In the genomic region with DNA sequence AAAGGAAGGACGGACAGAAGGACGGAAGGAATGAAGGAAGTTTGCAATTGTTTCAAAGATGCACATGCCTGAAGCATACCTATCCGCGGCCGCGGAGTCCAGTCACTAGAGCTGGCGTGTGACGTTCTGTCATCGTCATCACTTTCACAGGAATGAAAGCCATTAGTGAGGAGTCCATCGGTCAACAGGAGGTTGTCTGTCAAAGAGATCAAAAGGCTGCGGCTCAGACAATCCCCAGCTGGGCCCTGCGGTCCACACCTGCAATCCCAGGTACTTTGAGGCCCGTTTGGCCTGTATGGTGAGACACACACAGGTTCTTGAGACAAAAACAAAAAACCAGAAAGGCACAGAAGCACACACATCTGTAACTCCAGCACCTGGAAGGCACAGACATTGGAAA, we compare ENCODE assay signal across 8 mouse cellular contexts. TPM values are rescaled to one million over a fixed set of nuclear protein-coding genes. Genes with fewer than 3 reads are reported as not detected.
DNase-seq lines count a peak whose midpoint lies in the region; ATAC-seq and TF ChIP-seq lines count a peak whose summit lies in the region.

No protein-coding gene starts in this region.

- no peak for TF ChIP-seq CTCF in cortical plate, adult 2 months (IDR thresholded peaks at IDR 0.05; ENCODE audit: extremely low read depth, insufficient read depth, low read length)
- TF ChIP-seq CTCF in liver, postnatal 0 days (IDR thresholded peaks at IDR 0.05; ENCODE audit: low read depth) = no peak

- H3K36me3 ChIP-seq in intestine, embryonic 15.5 days = no peaks in the 10 kb centered on the region
- peaks cover 33% of the 10 kb centered on the region for H3K36me3 ChIP-seq in liver, postnatal 0 days (replicated peaks; ENCODE audit: insufficient read depth, low read length)

- no peak for TF ChIP-seq EP300 in liver, postnatal 0 days (IDR thresholded peaks at IDR 0.05; ENCODE audit: low read depth)

- ATAC-seq in intestine, embryonic 15.5 days = no peak
- no peak for ATAC-seq in liver, postnatal 0 days

- no peak overlapping the region for H3K9ac ChIP-seq in intestine, embryonic 15.5 days
- no peak overlapping the region for H3K9ac ChIP-seq in liver, postnatal 0 days (replicated peaks)

- no peak for TF ChIP-seq POLR2A in cortical plate, adult 2 months (IDR thresholded peaks at IDR 0.05; ENCODE audit: extremely low read depth, insufficient read depth, low read length)

- no peaks in the 10 kb centered on the region for H3K9me3 ChIP-seq in intestine, embryonic 15.5 days
- H3K9me3 ChIP-seq in liver, postnatal 0 days (ENCODE audit: low read length) = no peaks in the 10 kb centered on the region

- peak overlapping the region; percentile 68; the same call in 1 of the 2 replicates for H3K4me3 ChIP-seq in cortical plate, adult 2 months (ENCODE audit: insufficient read depth, low read length)
- peak overlapping the region; percentile 85; the same call in 1 of the 2 replicates for H3K4me3 ChIP-seq in intestine, embryonic 15.5 days (replicated peaks)
- peak overlapping the region; percentile 78 for H3K4me3 ChIP-seq in liver, postnatal 0 days (ENCODE audit: low read depth, low read length)

- DNase-seq in embryo, embryonic 10 days (ENCODE audit: low spot score) = peak; percentile 35
- DNase-seq in embryo, embryonic 9.5 days (ENCODE audit: extremely low spot score) = no peak
- peak; percentile 18 for DNase-seq in liver, postnatal 0 days
- no peak for DNase-seq in adipocyte (ENCODE audit: low spot score)
- no peak for DNase-seq in gastrocnemius, adult 8-10 months (ENCODE audit: low spot score in 2 of 2)
- DNase-seq in spleen, postnatal 14 days (ENCODE audit: low spot score in 2 of 2) = no peak

- no peak overlapping the region for H3K27ac ChIP-seq in cortical plate, adult 2 months (ENCODE audit: insufficient read depth, low read length)
- H3K27ac ChIP-seq in intestine, embryonic 15.5 days = no peak overlapping the region
- no peak overlapping the region for H3K27ac ChIP-seq in liver, postnatal 0 days (ENCODE audit: low read depth)

- peak overlapping the region; percentile 92 for H3K4me2 ChIP-seq in intestine, embryonic 15.5 days (replicated peaks)
- H3K4me2 ChIP-seq in liver, postnatal 0 days (ENCODE audit: low read depth, low read length) = peak overlapping the region; percentile 82

- 59% methylated on average over 13 of the region's 13 CpGs for WGBS in intestine, embryonic 15.5 days
- WGBS in liver, postnatal 0 days (ENCODE audit: insufficient replicate concordance) = 73% methylated on average over 13 of the region's 13 CpGs

- H3K27me3 ChIP-seq in intestine, embryonic 15.5 days (replicated peaks) = no peaks in the 10 kb centered on the region
- no peaks in the 10 kb centered on the region for H3K27me3 ChIP-seq in liver, postnatal 0 days (ENCODE audit: insufficient read depth, low read length)

- peaks cover 5% of the 10 kb centered on the region; the same call in 1 of the 2 replicates for H3K4me1 ChIP-seq in cortical plate, adult 2 months (ENCODE audit: control insufficient read depth, insufficient read depth, low read length)
- peaks cover 13% of the 10 kb centered on the region for H3K4me1 ChIP-seq in intestine, embryonic 15.5 days (replicated peaks)
- H3K4me1 ChIP-seq in liver, postnatal 0 days (ENCODE audit: insufficient read depth) = peaks cover 10% of the 10 kb centered on the region

RNA-seq across cellular contexts. Expression of a gene that starts 44.6 kb away (rescaled TPM):
- 10.5 and 10.8 TPM in 2 replicates for polyA plus RNA-seq in cortical plate, adult 2 months (2012; rRNA removed)
- 4.0 and 5.2 TPM in 2 replicates for polyA plus RNA-seq in intestine, embryonic 15.5 days (2015; fragmentation: Nextera tagmentation; extraction: Ambion mirVana)
- polyA plus RNA-seq in liver, postnatal 0 days (2015; fragmentation: Nextera tagmentation; extraction: Ambion mirVana) = 2.8 and 3.1 TPM in 2 replicates
- total RNA-seq in gastrocnemius, adult 8-10 months (2022) = 1 to 10 TPM; 6.8 to 8.9 (median 7.0) TPM

RNA-seq across cellular contexts. Expression of a gene that starts 45.3 kb away (rescaled TPM):
- 14.0 and 17.8 TPM in 2 replicates for polyA plus RNA-seq in cortical plate, adult 2 months (2012; rRNA removed)
- 8.6 and 9.8 TPM in 2 replicates for polyA plus RNA-seq in intestine, embryonic 15.5 days (2015; fragmentation: Nextera tagmentation; extraction: Ambion mirVana)
- polyA plus RNA-seq in liver, postnatal 0 days (2015; fragmentation: Nextera tagmentation; extraction: Ambion mirVana) = 14.8 and 15.4 TPM in 2 replicates
- total RNA-seq in gastrocnemius, adult 8-10 months (2022) = 10 to 100 TPM; 21.3 to 22.7 (median 22.6) TPM

Comparison
In these comparisons a context has a peak if more than half of its experiments do, and no peak if none do; other contexts are left out.
1. DNase-seq: peak in embryo, embryonic 10 days (single experiment) and liver, postnatal 0 days (single experiment); none in embryo, embryonic 9.5 days (single experiment), adipocyte (single experiment), gastrocnemius, adult 8-10 months (0 of 2) and spleen, postnatal 14 days (0 of 2).
2. Peak in every context shown above with its lines, with median percentiles within 50 percentile points of each other: H3K4me3 ChIP-seq.